Mouse (Mus musculus): ENCODE data around the gene Gm17174.
"Not testable (repeated sequence)": the region's sequence is repeated elsewhere in the genome, so short reads cannot be mapped to it uniquely, and the experiment has no call there.

Gene Gm17174

DNA sequence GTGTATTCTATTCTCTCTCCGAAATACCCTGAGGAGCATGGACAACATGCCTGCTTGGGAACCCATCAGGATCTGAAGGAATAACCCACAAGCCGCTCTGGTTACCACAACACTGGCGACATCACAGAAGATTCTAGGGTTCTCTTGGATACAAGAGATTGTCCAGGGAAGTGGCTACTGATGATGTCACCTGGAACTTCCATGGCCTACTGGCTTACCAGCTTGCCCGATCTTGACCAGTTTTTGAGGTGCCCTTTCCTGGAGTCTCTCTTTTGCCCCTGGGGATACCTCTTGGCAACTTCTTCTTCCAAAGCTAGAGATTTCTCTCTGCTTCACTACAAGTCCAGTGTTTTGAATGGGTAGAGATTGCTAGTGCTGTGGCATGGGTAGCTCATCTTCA is at the start of gene Gm17174:
Gene Gm17174, minus strand, starts transcription at position 101 of the 400 bp plus-strand sequence.
- DNase-seq (ENCODE audit: low spot score in 2 of 2), result not testable (repeated sequence)

- DNase-seq (ENCODE audit: low spot score in 2 of 2), result not testable (repeated sequence)
These were observed 43.6 kb upstream of the Gm17174 start, which contains the start of gene Gm4181 for GRCm38 (mm10) chr14:51635566-51635965. Gene Gm4181 (minus strand): TSS chr14:51635666.

DNA sequence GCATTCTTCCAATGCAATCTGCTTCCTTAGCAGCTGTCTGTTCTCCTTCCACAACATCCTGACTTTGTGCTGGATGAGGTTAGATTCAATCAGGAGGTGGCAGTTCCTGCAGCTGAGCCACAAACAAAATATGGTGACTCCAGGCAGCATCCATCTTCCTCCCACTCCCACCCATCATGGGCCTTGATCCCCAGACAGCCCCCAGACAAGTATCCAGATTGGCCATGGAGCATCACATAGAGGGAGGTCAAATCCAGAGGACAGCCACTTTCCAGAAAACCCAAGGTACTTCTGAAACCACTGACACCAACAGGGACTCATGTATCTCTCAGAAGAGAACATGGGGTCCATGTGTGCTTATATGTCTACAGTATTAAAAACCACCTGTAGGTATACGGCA is 40.5 kb upstream of the Gm17174 start:
- peak; percentile 37 to 73 for DNase-seq (ENCODE audit: low spot score in 2 of 2)

DNA sequence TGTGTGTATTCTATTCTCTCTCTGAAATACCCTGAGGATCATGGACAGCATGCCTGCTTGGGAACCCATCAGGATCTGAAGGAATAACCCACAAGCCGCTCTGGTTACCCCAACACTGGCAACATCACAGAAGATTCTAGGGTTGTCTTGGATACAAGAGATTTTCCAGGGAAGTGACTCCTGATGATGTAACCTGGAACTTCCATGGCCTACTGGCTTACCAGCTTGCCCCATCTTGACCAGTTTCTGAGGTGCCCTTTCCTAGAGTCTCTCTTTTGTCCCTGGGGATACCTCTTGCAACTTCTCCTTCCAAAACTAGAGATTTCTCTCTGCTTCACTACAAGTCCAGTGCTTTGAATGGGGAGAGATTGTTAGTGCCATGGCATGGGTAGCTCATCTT is 19.3 kb upstream of the Gm17174 start, which contains the start of gene Gm17078:
Gene Gm17078, minus strand, starts transcription at position 101 of the 400 bp plus-strand sequence.
- DNase-seq (ENCODE audit: low spot score in 2 of 2), result no peak

DNA sequence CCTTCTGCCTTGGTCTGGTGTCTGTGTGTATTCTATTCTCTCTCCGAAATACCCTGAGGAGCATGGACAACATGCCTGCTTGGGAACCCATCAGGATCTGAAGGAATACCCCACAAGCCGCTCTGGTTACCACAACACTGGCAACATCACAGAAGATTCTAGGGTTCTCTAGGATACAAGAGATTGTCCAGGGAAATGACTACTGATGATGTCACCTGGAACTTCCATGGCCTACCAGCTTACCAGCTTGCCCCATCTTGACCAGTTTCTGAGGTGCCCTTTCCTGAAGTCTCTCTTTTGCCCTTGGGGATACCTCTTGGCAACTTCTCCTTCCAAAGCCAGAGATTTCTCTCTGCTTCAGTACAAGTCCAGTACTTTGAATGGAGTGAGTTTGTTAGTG is 18.0 kb downstream of the Gm17174 start, which contains the start of gene Gm17175:
Gene Gm17175, minus strand, starts transcription at position 101 of the 400 bp plus-strand sequence.
- DNase-seq (ENCODE audit: low spot score in 2 of 2), result not testable (repeated sequence)

DNA sequence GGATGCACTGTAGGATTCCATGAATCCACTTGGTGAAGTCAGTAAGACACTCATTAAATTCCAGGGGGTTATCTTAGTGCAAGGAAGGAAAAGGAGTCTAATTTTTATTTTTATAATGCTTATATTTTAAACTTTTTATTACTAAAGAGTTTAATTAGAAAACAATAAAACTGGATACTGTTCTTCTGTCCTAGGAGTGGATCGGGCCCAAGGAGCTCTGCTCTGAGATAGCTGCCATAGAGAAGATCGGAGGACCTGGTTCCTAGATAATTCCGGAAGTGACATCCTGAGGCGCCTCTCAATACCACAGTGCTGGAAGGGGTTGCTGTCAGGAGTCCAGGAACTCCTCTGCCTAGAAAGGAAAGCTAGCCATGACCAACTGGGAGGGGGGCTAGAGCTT is 39.4 kb downstream of the Gm17174 start, which contains the start of gene Gm5622:
Gene Gm5622, plus strand, starts transcription at position 301 of the 400 bp plus-strand sequence.
- no peak for DNase-seq (ENCODE audit: low spot score in 2 of 2)
